Mouse (Mus musculus): Measurements from ENCODE around the gene Tmem125. TPM values are rescaled to one million over a fixed set of nuclear protein-coding genes. Genes with fewer than 3 reads are reported as not detected.
"Not testable (repeated sequence)": the region's sequence is repeated elsewhere in the genome, so short reads cannot be mapped to it uniquely, and the experiment has no call there.

The Tmem125 gene
- polyA plus RNA-seq, 1 experiment from 2014 or later, result not detected

GRCm38 (mm10) chr4:118509050-118509449 lies 34.8 kb downstream of the Tmem125 start:
- H3K4me3 ChIP-seq, result no peak overlapping the region
- H3K27me3 ChIP-seq, result no peaks in the 10 kb centered on the region
- no peak for ATAC-seq
- H3K27ac ChIP-seq, result no peak overlapping the region
- no peak overlapping the region for H3K4me2 ChIP-seq
- H3K36me3 ChIP-seq (ENCODE audit: poor library complexity, severe bottlenecking), result no peaks in the 10 kb centered on the region
- 6% methylated on average over 6 of the region's 6 CpGs for WGBS
- H3K4me1 ChIP-seq, result peaks cover 5% of the 10 kb centered on the region; the same call in 1 of the 2 replicates
- no peak overlapping the region for H3K9ac ChIP-seq
- H3K9me3 ChIP-seq (replicated peaks), result no peaks in the 10 kb centered on the region

DNA sequence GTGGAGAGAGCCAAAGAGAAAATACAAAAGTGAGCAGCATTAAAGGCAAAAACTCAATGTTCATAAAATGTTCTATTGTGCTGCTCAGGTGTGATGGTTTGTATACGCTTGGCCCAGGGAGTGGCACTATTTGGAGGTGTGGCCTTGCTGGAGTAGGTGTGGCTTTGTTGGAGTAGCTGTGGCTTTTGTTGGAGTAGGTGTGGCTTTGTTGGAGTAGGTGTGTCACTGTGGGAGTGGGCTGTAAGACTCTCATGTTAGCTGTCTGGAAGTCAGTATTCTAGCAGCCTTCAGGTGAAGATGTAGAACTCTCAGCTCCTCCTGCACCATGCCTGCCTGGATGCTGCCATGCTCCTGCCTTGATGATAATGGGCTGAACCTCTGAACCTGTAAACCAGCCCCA lies 36.7 kb downstream of the Tmem125 start:
- not testable (repeated sequence) for H3K4me3 ChIP-seq; H3K9ac ChIP-seq; H3K36me3 ChIP-seq (ENCODE audit: poor library complexity, severe bottlenecking); H3K4me1 ChIP-seq; H3K27me3 ChIP-seq; H3K9me3 ChIP-seq (replicated peaks); ATAC-seq; H3K4me2 ChIP-seq; H3K27ac ChIP-seq
- 92% methylated on average over 1 of the region's 1 CpGs for WGBS

DNA sequence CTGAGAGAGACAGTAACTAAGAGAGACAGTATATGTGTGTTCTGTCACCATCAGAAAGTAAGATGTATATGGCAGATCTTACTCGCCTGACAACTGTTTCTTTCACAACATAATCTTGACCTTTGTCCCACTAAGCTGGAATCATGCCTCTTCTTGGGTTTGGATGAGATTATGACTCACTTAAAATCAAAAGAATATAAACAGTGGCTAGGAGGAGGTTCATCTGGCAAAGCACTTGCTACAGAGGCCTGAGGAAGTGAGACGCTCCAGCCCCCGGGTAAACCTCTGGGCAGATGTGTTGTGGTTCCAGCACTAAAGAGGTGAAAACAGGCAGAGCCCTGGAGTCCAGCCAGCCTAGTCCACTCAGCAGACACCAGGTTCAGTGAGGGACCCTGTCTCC lies 38.3 kb downstream of the Tmem125 start:
- Histone ChIP-seq H3K9me3 (replicated peaks) (no peaks in the 10 kb centered on the region), H3K9ac (no peak overlapping the region), H3K4me2 (no peak overlapping the region), H3K27me3 (no peaks in the 10 kb centered on the region), H3K36me3 (ENCODE audit: poor library complexity, severe bottlenecking) (no peaks in the 10 kb centered on the region), H3K27ac (no peak overlapping the region), H3K4me1 (no peaks in the 10 kb centered on the region), H3K4me3 (no peak overlapping the region)
- 82% methylated on average over 3 of the region's 3 CpGs for WGBS
- ATAC-seq, result no peak

GRCm38 (mm10) chr4:118500792-118501191 lies 43.1 kb downstream of the Tmem125 start:
- Histone ChIP-seq H3K4me1 (no peaks in the 10 kb centered on the region), H3K4me2 (no peak overlapping the region), H3K9ac (no peak overlapping the region), H3K36me3 (ENCODE audit: poor library complexity, severe bottlenecking) (no peaks in the 10 kb centered on the region), H3K27ac (no peak overlapping the region), H3K9me3 (replicated peaks) (no peaks in the 10 kb centered on the region), H3K27me3 (no peaks in the 10 kb centered on the region), H3K4me3 (no peak overlapping the region)
- WGBS, result 72% methylated on average over 9 of the region's 9 CpGs
- no peak for ATAC-seq

DNA sequence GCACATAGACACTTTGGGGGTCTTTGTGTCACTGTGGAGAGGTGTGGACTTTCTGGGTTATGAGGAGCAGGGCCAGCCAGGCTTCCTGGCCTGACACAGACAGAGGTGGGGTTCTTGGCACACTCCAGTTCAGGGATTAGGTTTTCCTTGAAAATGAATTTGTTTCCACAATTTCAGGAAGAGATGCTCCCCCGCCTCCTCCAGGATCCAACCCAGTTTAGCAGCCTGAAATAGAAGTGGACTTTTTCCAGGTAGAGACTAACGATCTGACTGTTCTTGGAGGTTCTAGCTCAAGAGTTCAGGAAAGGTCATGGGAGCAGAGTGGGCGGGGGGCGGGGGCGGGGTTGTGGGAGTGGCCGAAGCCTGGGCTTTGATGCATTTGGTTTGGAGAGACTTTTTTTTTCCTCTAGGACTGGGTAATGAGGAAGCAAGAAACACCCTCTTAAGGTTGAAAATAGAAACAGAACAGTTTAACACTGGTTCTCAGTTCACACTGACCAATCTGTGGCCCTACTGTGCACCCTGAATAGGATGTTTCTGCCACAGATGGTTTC lies 43.6 kb downstream of the Tmem125 start:
- ATAC-seq, result no peak
- Histone ChIP-seq H3K9me3 (replicated peaks) (no peaks in the 10 kb centered on the region), H3K4me3 (no peak overlapping the region), H3K27me3 (no peaks in the 10 kb centered on the region), H3K9ac (no peak overlapping the region), H3K4me2 (no peak overlapping the region), H3K4me1 (no peaks in the 10 kb centered on the region), H3K36me3 (ENCODE audit: poor library complexity, severe bottlenecking) (no peaks in the 10 kb centered on the region), H3K27ac (no peak overlapping the region)
- WGBS, result 55% methylated on average over 6 of the region's 6 CpGs

Other genes with a start within 250 kb of the Tmem125 start
- gene Szt2, start 134.8 kb downstream of the Tmem125 start, polyA plus RNA-seq (2015; fragmentation: Nextera tagmentation; extraction: Ambion mirVana), result 10.0 and 12.6 TPM in 2 replicates
- 143 and 144 TPM in 2 replicates for gene Med8, start 134.7 kb downstream of the Tmem125 start, polyA plus RNA-seq (2015; fragmentation: Nextera tagmentation; extraction: Ambion mirVana)
- 24.1 and 24.3 TPM in 2 replicates for gene Elovl1, start 116.0 kb downstream of the Tmem125 start, polyA plus RNA-seq (2015; fragmentation: Nextera tagmentation; extraction: Ambion mirVana)
- 251 and 259 TPM in 2 replicates for gene Cdc20, start 106.7 kb downstream of the Tmem125 start, polyA plus RNA-seq (2015; fragmentation: Nextera tagmentation; extraction: Ambion mirVana)
- 0.08 and 0.37 TPM in 2 replicates for gene Mpl, start 86.5 kb downstream of the Tmem125 start, polyA plus RNA-seq (2015; fragmentation: Nextera tagmentation; extraction: Ambion mirVana)
- 11.6 and 11.9 TPM in 2 replicates for gene Tie1, start 54.0 kb downstream of the Tmem125 start, polyA plus RNA-seq (2015; fragmentation: Nextera tagmentation; extraction: Ambion mirVana)
- gene 2610528J11Rik, start 17.0 kb downstream of the Tmem125 start, polyA plus RNA-seq (2015; fragmentation: Nextera tagmentation; extraction: Ambion mirVana), result 0.18 TPM in 1 of 2 replicates, not detected in the other
- gene Cfap57, start 76.7 kb upstream of the Tmem125 start, polyA plus RNA-seq (2015; fragmentation: Nextera tagmentation; extraction: Ambion mirVana), result 0.78 and 0.90 TPM in 2 replicates
- gene Ebna1bp2, start 76.8 kb upstream of the Tmem125 start, polyA plus RNA-seq (2015; fragmentation: Nextera tagmentation; extraction: Ambion mirVana), result 147 and 168 TPM in 2 replicates
- not detected in 2 replicates for gene Olfr62, start 114.9 kb upstream of the Tmem125 start, polyA plus RNA-seq (2015; fragmentation: Nextera tagmentation; extraction: Ambion mirVana)
- not detected in 2 replicates for gene Olfr1342, start 148.7 kb upstream of the Tmem125 start, polyA plus RNA-seq (2015; fragmentation: Nextera tagmentation; extraction: Ambion mirVana)
- not detected in 2 replicates for gene Olfr1341, start 159.5 kb upstream of the Tmem125 start, polyA plus RNA-seq (2015; fragmentation: Nextera tagmentation; extraction: Ambion mirVana)
- not detected in 2 replicates for gene Olfr1340, start 176.1 kb upstream of the Tmem125 start, polyA plus RNA-seq (2015; fragmentation: Nextera tagmentation; extraction: Ambion mirVana)
- gene Olfr1339, start 188.1 kb upstream of the Tmem125 start, polyA plus RNA-seq (2015; fragmentation: Nextera tagmentation; extraction: Ambion mirVana), result not detected in 2 replicates
- gene Olfr1338, start 214.7 kb upstream of the Tmem125 start, polyA plus RNA-seq (2015; fragmentation: Nextera tagmentation; extraction: Ambion mirVana), result not detected in 2 replicates
- gene Olfr1337, start 238.5 kb upstream of the Tmem125 start, polyA plus RNA-seq (2015; fragmentation: Nextera tagmentation; extraction: Ambion mirVana), result not detected in 2 replicates